15 mouse cellular contexts compared by ENCODE assay signal in the genomic region with DNA sequence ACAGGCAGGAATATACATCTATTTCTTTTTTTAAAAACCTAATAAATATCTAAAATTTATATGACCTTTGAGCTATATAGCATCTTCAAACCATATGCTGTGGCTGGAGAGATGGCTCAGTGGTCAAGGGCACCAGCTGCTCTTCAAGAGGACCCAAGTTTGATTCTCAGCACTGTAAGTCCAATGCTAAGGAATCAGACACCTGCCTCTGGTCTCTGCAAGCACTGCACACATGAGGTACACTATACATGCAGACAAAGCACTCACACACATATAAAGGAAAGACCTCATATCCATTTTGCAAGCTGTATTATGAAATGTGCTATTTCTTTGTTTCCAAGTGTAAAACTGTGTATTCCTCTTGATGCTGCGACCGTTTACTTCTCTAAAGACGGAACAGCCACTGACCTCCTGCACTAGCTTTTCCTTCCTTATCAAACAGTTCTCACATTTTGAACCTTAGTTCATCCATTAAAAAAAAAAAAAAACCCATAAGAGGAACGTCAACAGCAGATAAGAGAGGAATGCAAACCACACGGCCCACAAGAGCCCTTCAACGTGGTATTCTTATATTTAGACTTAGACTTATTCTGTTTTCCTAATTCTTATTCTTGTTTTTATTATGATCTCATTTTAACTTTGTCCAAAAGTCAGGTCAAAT. TPM values are rescaled to one million over a fixed set of nuclear protein-coding genes. Genes with fewer than 3 reads are reported as not detected.
DNase-seq lines count a peak whose midpoint lies in the region; ATAC-seq and TF ChIP-seq lines count a peak whose summit lies in the region.
"Had no signal": no experiment of that assay in that cellular context is flagged by ENCODE, and none has a peak within 500 bp of the region (broad histone marks: within the 10 kb centered on the region; RNA-seq: fewer than 3 reads in every experiment).

No protein-coding gene starts in this region.

- peak overlapping the region; percentile 57 for H3K27ac ChIP-seq in heart, embryonic 16.5 days (ENCODE audit: low read length)
- peak overlapping the region; percentile 95 for H3K27ac ChIP-seq in MEL (ENCODE audit: control insufficient read depth, low read depth, low read length)
- H3K27ac ChIP-seq in liver, embryonic 11.5 days (ENCODE audit: low read depth, low read length) = peak overlapping the region; percentile 2; the same call in 1 of the 2 replicates
- H3K27ac ChIP-seq in macrophage = peak overlapping the region; percentile 91
- H3K27ac ChIP-seq in hindbrain, embryonic 12.5 days = no peak overlapping the region
- H3K27ac ChIP-seq in forebrain, embryonic 13.5 days = no peak overlapping the region
- H3K27ac ChIP-seq: embryonic facial prominence, embryonic 12.5 days; hindbrain, embryonic 14.5 days; limb, embryonic 12.5 days had no signal

- H3K9me3 ChIP-seq in heart, embryonic 16.5 days (replicated peaks; ENCODE audit: control insufficient read depth, low read length) = no peaks in the 10 kb centered on the region
- no peaks in the 10 kb centered on the region for H3K9me3 ChIP-seq in MEL (replicated peaks; ENCODE audit: insufficient read depth, low read length)
- no peaks in the 10 kb centered on the region for H3K9me3 ChIP-seq in liver, embryonic 11.5 days (ENCODE audit: control insufficient read depth, low read length)
- no peaks in the 10 kb centered on the region for H3K9me3 ChIP-seq in hindbrain, embryonic 12.5 days (replicated peaks)
- no peaks in the 10 kb centered on the region for H3K9me3 ChIP-seq in forebrain, embryonic 13.5 days (replicated peaks)
- H3K9me3 ChIP-seq: embryonic facial prominence, embryonic 12.5 days; limb, embryonic 12.5 days had no signal

- 10% methylated on average over 6 of the region's 6 CpGs for WGBS in heart, embryonic 16.5 days
- WGBS in liver, embryonic 11.5 days = 8% methylated on average over 6 of the region's 6 CpGs
- WGBS in macrophage (ENCODE audit: missing documents) = 2% methylated on average over 6 of the region's 6 CpGs
- 86% methylated on average over 6 of the region's 6 CpGs for WGBS in hindbrain, embryonic 12.5 days
- WGBS in forebrain, embryonic 13.5 days = 89% methylated on average over 6 of the region's 6 CpGs

- peaks cover 10% of the 10 kb centered on the region for H3K36me3 ChIP-seq in heart, embryonic 16.5 days (ENCODE audit: control insufficient read depth, insufficient read depth)
- H3K36me3 ChIP-seq in MEL (ENCODE audit: control insufficient read depth in 1 of 2, insufficient read depth in 2 of 2, low read length in 2 of 2) (peaks cover 14 to 50% of the 10 kb centered on the region in 2 experiments), macrophage (ENCODE audit: inconsistent target) (peaks cover 8% of the 10 kb centered on the region; the same call in 1 of the 2 replicates)
- H3K36me3 ChIP-seq in liver, embryonic 11.5 days (ENCODE audit: control insufficient read depth, insufficient read depth, low read length) = peaks cover 3% of the 10 kb centered on the region; the same call in 1 of the 2 replicates
- H3K36me3 ChIP-seq in hindbrain, embryonic 12.5 days = peaks cover 2% of the 10 kb centered on the region; the same call in 1 of the 2 replicates
- peaks cover 9% of the 10 kb centered on the region for H3K36me3 ChIP-seq in forebrain, embryonic 13.5 days (ENCODE audit: poor library complexity, severe bottlenecking)

- H3K4me3 ChIP-seq in heart, embryonic 16.5 days (ENCODE audit: low read length) = no peak overlapping the region
- H3K4me3 ChIP-seq in MEL (ENCODE audit: control insufficient read depth in 1 of 2, insufficient read depth in 1 of 2, low read depth in 2 of 2, low read length in 2 of 2) (peak overlapping the region; percentile 4 to 5; a peak in 2 of 4 replicates), macrophage (ENCODE audit: inconsistent target) (no peak overlapping the region)
- no peak overlapping the region for H3K4me3 ChIP-seq in liver, embryonic 11.5 days (ENCODE audit: low read depth, low read length)
- no peak overlapping the region for H3K4me3 ChIP-seq in hindbrain, embryonic 12.5 days
- H3K4me3 ChIP-seq in forebrain, embryonic 13.5 days = no peak overlapping the region
- H3K4me3 ChIP-seq: embryonic facial prominence, embryonic 12.5 days; limb, embryonic 12.5 days had no signal

- no peak for TF ChIP-seq POLR2A in MEL (IDR thresholded peaks at IDR 0.05; ENCODE audit: control insufficient read depth in 1 of 2, insufficient read depth in 1 of 2, low read depth in 1 of 2, low read length in 2 of 2, poor library complexity in 1 of 2)

- TF ChIP-seq RAD21 in MEL (IDR thresholded peaks at IDR 0.05; ENCODE audit: low read depth, low read length) = no peak

- TF ChIP-seq CTCF in MEL (IDR thresholded peaks at IDR 0.05 in 2 of 3, conservative IDR thresholded peaks at IDR 0.05 in 1 of 3; ENCODE audit: control insufficient read depth in 1 of 3, insufficient read depth in 1 of 3, low read depth in 2 of 3, low read length in 3 of 3, poor library complexity in 1 of 3, severe bottlenecking in 1 of 3) = no peak

- H3K9ac ChIP-seq in heart, embryonic 16.5 days (ENCODE audit: low read length) = no peak overlapping the region
- peak overlapping the region; percentile 32 for H3K9ac ChIP-seq in MEL (ENCODE audit: control insufficient read depth, low read depth, low read length, poor library complexity, severe bottlenecking)
- H3K9ac ChIP-seq in liver, embryonic 11.5 days (ENCODE audit: low read depth, low read length) = no peak overlapping the region
- H3K9ac ChIP-seq in hindbrain, embryonic 12.5 days = no peak overlapping the region
- H3K9ac ChIP-seq in forebrain, embryonic 13.5 days = no peak overlapping the region
- H3K9ac ChIP-seq: embryonic facial prominence, embryonic 12.5 days; hindbrain, embryonic 14.5 days; limb, embryonic 12.5 days had no signal

- peaks cover 11% of the 10 kb centered on the region for H3K79me2 ChIP-seq in MEL (ENCODE audit: control insufficient read depth, insufficient read depth, low read length, poor library complexity)
- peaks cover 62% of the 10 kb centered on the region for H3K79me2 ChIP-seq in macrophage (ENCODE audit: inconsistent target)

- H3K4me2 ChIP-seq in heart, embryonic 16.5 days (ENCODE audit: low read depth, low read length) = peak overlapping the region; percentile 9; the same call in 1 of the 2 replicates
- peak overlapping the region; percentile 47 for H3K4me2 ChIP-seq in liver, embryonic 11.5 days
- no peak overlapping the region for H3K4me2 ChIP-seq in hindbrain, embryonic 12.5 days (replicated peaks)
- H3K4me2 ChIP-seq in forebrain, embryonic 13.5 days = no peak overlapping the region
- H3K4me2 ChIP-seq: embryonic facial prominence, embryonic 12.5 days; hindbrain, embryonic 14.5 days; limb, embryonic 12.5 days had no signal

- peaks cover 23% of the 10 kb centered on the region for H3K4me1 ChIP-seq in heart, embryonic 16.5 days (ENCODE audit: control insufficient read depth, insufficient read depth, low read length)
- H3K4me1 ChIP-seq in MEL (ENCODE audit: control insufficient read depth in 1 of 2, insufficient read depth in 2 of 2, low read length in 2 of 2) = peaks cover 29 to 49% of the 10 kb centered on the region in 2 experiments
- H3K4me1 ChIP-seq in liver, embryonic 11.5 days (replicated peaks; ENCODE audit: control insufficient read depth, insufficient read depth, low read length) = peaks cover 12% of the 10 kb centered on the region
- no peaks in the 10 kb centered on the region for H3K4me1 ChIP-seq in hindbrain, embryonic 12.5 days
- no peaks in the 10 kb centered on the region for H3K4me1 ChIP-seq in forebrain, embryonic 13.5 days
- H3K4me1 ChIP-seq: embryonic facial prominence, embryonic 12.5 days; limb, embryonic 12.5 days had no signal

- ATAC-seq in heart, embryonic 16.5 days (replicated peaks; ENCODE audit: extremely low read depth, insufficient read depth, low FRiP score) = no peak
- peak; percentile 73 for ATAC-seq in liver, embryonic 11.5 days (replicated peaks; ENCODE audit: low FRiP score)
- ATAC-seq in hindbrain, embryonic 12.5 days (ENCODE audit: low FRiP score) = no peak
- no peak for ATAC-seq in forebrain, embryonic 13.5 days
- ATAC-seq: forebrain, embryonic 14.5 days had no signal

- no peak for DNase-seq in heart, adult 8-10 months (ENCODE audit: low spot score)
- DNase-seq in MEL (ENCODE audit: low read depth, low spot score) = peak; percentile 84
- DNase-seq in liver, embryonic 11.5 days (ENCODE audit: low spot score) = no peak
- DNase-seq in cerebellum, postnatal 14 days = no peak
- DNase-seq: adrenal gland, adult 8-10 months; right cerebral cortex, postnatal 25 days; thymus, postnatal 25 days had no signal

- TF ChIP-seq EP300 in MEL (IDR thresholded peaks at IDR 0.05; ENCODE audit: low read depth in 1 of 2, low read length in 2 of 2) = peak; percentile 91 to 93

- H3K27me3 ChIP-seq in heart, embryonic 16.5 days (ENCODE audit: control insufficient read depth, insufficient read depth, low read length) = no peaks in the 10 kb centered on the region
- H3K27me3 ChIP-seq in MEL (ENCODE audit: control insufficient read depth in 1 of 2, insufficient read depth in 2 of 2, low read length in 2 of 2) = no peaks in the 10 kb centered on the region
- H3K27me3 ChIP-seq in liver, embryonic 11.5 days (replicated peaks; ENCODE audit: control insufficient read depth, insufficient read depth, low read length) = no peaks in the 10 kb centered on the region
- H3K27me3 ChIP-seq in hindbrain, embryonic 12.5 days = no peaks in the 10 kb centered on the region
- no peaks in the 10 kb centered on the region for H3K27me3 ChIP-seq in forebrain, embryonic 13.5 days
- H3K27me3 ChIP-seq: embryonic facial prominence, embryonic 12.5 days; limb, embryonic 12.5 days had no signal

TF ChIP-seq in MEL, 35 proteins besides CTCF, POLR2A, EP300 and RAD21 (continues in another document):
- no peak for TF ChIP-seq CHD2 (IDR thresholded peaks at IDR 0.05; ENCODE audit: low read length)
- no peak for TF ChIP-seq GABPA (IDR thresholded peaks at IDR 0.05; ENCODE audit: low read depth, low read length)
- TF ChIP-seq POLR2AphosphoS5 (IDR thresholded peaks at IDR 0.05; ENCODE audit: borderline replicate concordance, low read depth, low read length) = no peak
- peak; percentile 69 for TF ChIP-seq TAL1 (IDR thresholded peaks at IDR 0.05; ENCODE audit: low read length)

RNA-seq across cellular contexts. Expression of gene Csgalnact2, which starts 11.0 kb away (rescaled TPM):
- 9.7 and 12.1 TPM in 2 replicates for polyA plus RNA-seq in heart, embryonic 16.5 days (2015; fragmentation: Nextera tagmentation; extraction: Ambion mirVana)
- 10 to 100 TPM; 18.7 to 20.1 (median 19.6) TPM for total RNA-seq in heart, adult 8-10 months (2022)
- 22.4 and 24.5 TPM in 2 replicates for total RNA-seq in MEL (2012; rRNA removed)
- polyA plus RNA-seq in MEL (2012; ENCODE audit: insufficient read depth in 1 of 2, insufficient read length in 2 of 2, low read depth in 1 of 2, low replicate concordance in 2 of 2, missing spikeins in 1 of 2) (100 to 1,000 TPM in 1 of 2 experiments, 10 to 100 TPM in 1; 17.5 to 119 TPM), macrophage (2018) (19.7 to 20.0 TPM (median 19.8 TPM) in 3 replicates)
- 14.3 and 16.3 TPM in 2 replicates for polyA plus RNA-seq in liver, embryonic 11.5 days (2014; fragmentation: Nextera tagmentation; extraction: Ambion mirVana)
- total RNA-seq in macrophage (2018; cell fraction: chromatin; rRNA removed) = 10 to 100 TPM in 24 of 26 experiments, 1 to 10 TPM in 2; 7.9 to 36.5 (median 23.9) TPM
- 10 to 100 TPM; 10.3 to 30.2 (median 20.1) TPM for total RNA-seq in macrophage (2018; cell fraction: cytosol; rRNA removed)
- total RNA-seq in macrophage (2018; cell fraction: nucleus; rRNA removed) = 10 to 100 TPM; 11.2 to 60.9 (median 31.8) TPM
- 9.8 and 12.3 TPM in 2 replicates for polyA plus RNA-seq in hindbrain, embryonic 12.5 days (2016; fragmentation: Nextera tagmentation; extraction: Ambion mirVana)
- polyA plus RNA-seq in forebrain, embryonic 13.5 days (2015; fragmentation: Nextera tagmentation; extraction: Ambion mirVana) = 7.5 and 8.3 TPM in 2 replicates

Comparison
In these comparisons a context has a peak if more than half of its experiments do, and no peak if none do; other contexts are left out.
1. H3K27ac ChIP-seq: peak in heart, embryonic 16.5 days (single experiment), MEL (single experiment), liver, embryonic 11.5 days (single experiment) and macrophage (single experiment); none in hindbrain, embryonic 12.5 days (single experiment) and forebrain, embryonic 13.5 days (single experiment).
2. H3K4me2 ChIP-seq: peak in heart, embryonic 16.5 days (single experiment) and liver, embryonic 11.5 days (single experiment); none in hindbrain, embryonic 12.5 days (single experiment) and forebrain, embryonic 13.5 days (single experiment).
3. H3K4me3 ChIP-seq: peak in MEL (2 of 2); none in heart, embryonic 16.5 days (single experiment), liver, embryonic 11.5 days (single experiment), macrophage (single experiment), hindbrain, embryonic 12.5 days (single experiment) and forebrain, embryonic 13.5 days (single experiment).